Mouse (Mus musculus): ENCODE results near the gene Fastkd5. TPM values are rescaled to one million over a fixed set of nuclear protein-coding genes. Genes with fewer than 3 reads are reported as not detected.

The Fastkd5 gene
- polyA plus RNA-seq, 1 experiment = 5.6 TPM

- no peak for DNase-seq (ENCODE audit: low read depth)
- TF ChIP-seq POLR2A (IDR thresholded peaks at IDR 0.05; ENCODE audit: borderline replicate concordance, extremely low read depth, insufficient read depth, insufficient read length, poor library complexity, severe bottlenecking) (no peak), CTCF (IDR thresholded peaks at IDR 0.05; ENCODE audit: borderline replicate concordance, extremely low read depth, insufficient read depth, insufficient read length) (no peak)
Measured at GRCm38 (mm10) chr2:130568921-130569320, 60.9 kb downstream of the Fastkd5 start.

DNA sequence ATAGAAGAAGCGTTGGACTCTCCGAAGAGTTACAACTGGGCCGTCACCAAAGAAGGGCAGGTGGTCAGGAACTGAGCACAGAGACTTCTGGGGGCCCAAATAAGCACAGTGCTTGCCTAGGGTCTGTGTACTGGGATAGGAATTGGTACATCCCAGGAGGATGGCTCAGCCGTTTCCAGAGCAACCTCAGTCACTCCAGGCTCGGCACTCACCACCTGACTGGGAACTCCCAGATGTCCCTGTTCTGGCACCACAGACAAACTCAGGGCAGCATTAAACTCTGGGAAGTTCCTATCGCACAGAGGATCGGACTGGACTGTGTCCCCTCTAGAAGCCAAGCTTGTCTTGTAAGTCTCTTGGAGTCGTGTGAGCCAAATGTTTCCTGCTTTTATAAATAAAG, 64.8 kb downstream of the Fastkd5 start:
- no peak for DNase-seq (ENCODE audit: low read depth)
- TF ChIP-seq CTCF (IDR thresholded peaks at IDR 0.05; ENCODE audit: borderline replicate concordance, extremely low read depth, insufficient read depth, insufficient read length) (no peak), POLR2A (IDR thresholded peaks at IDR 0.05; ENCODE audit: borderline replicate concordance, extremely low read depth, insufficient read depth, insufficient read length, poor library complexity, severe bottlenecking) (no peak)

GRCm38 (mm10) chr2:130564063-130564462, 65.8 kb downstream of the Fastkd5 start:
- DNase-seq (ENCODE audit: low read depth) = no peak
- no peak for TF ChIP-seq POLR2A (IDR thresholded peaks at IDR 0.05; ENCODE audit: borderline replicate concordance, extremely low read depth, insufficient read depth, insufficient read length, poor library complexity, severe bottlenecking)
- TF ChIP-seq CTCF (IDR thresholded peaks at IDR 0.05; ENCODE audit: borderline replicate concordance, extremely low read depth, insufficient read depth, insufficient read length) = no peak

Other genes with a start within 250 kb of the Fastkd5 start
- 15.4 and 24.0 TPM in 2 replicates for gene Cpxm1, start 232.5 kb downstream of the Fastkd5 start, polyA plus RNA-seq (2012; rRNA removed)
- not detected in 2 replicates for gene Gm28372, start 224.8 kb downstream of the Fastkd5 start, polyA plus RNA-seq (2012; rRNA removed)
- gene 1700020A23Rik, start 224.8 kb downstream of the Fastkd5 start, polyA plus RNA-seq (2012; rRNA removed) = not detected in 2 replicates
- gene Tmem239, start 223.5 kb downstream of the Fastkd5 start, polyA plus RNA-seq (2012; rRNA removed) = not detected in 2 replicates
- 114 and 169 TPM in 2 replicates for gene Vps16, start 205.7 kb downstream of the Fastkd5 start, polyA plus RNA-seq (2012; rRNA removed)
- gene Pced1a, start 205.3 kb downstream of the Fastkd5 start, polyA plus RNA-seq (2012; rRNA removed) = 32.5 and 36.9 TPM in 2 replicates
- gene Ptpra, start 179.7 kb downstream of the Fastkd5 start, polyA plus RNA-seq (2012; rRNA removed) = 119 and 127 TPM in 2 replicates
- gene Mrps26, start 66.3 kb downstream of the Fastkd5 start, polyA plus RNA-seq (2012; rRNA removed) = 63.1 and 70.8 TPM in 2 replicates
- gene Oxt, start 53.9 kb downstream of the Fastkd5 start, polyA plus RNA-seq (2012; rRNA removed) = 0.19 and 0.61 TPM in 2 replicates
- 3.9 and 7.1 TPM in 2 replicates for gene Avp, start 47.5 kb downstream of the Fastkd5 start, polyA plus RNA-seq (2012; rRNA removed)
- gene Ubox5, start within 50 bp of the Fastkd5 start, polyA plus RNA-seq (2012; rRNA removed) = 10.3 and 11.6 TPM in 2 replicates
- 28.7 and 32.7 TPM in 2 replicates for gene Lzts3, start 12.8 kb upstream of the Fastkd5 start, polyA plus RNA-seq (2012; rRNA removed)
- 42.4 and 47.8 TPM in 2 replicates for gene Ddrgk1, start 34.6 kb upstream of the Fastkd5 start, polyA plus RNA-seq (2012; rRNA removed)
- gene Itpa, start 37.6 kb upstream of the Fastkd5 start, polyA plus RNA-seq (2012; rRNA removed) = 91.6 and 118 TPM in 2 replicates
- gene Slc4a11, start 67.5 kb upstream of the Fastkd5 start, polyA plus RNA-seq (2012; rRNA removed) = 1.9 and 2.2 TPM in 2 replicates